In the genomic region with DNA sequence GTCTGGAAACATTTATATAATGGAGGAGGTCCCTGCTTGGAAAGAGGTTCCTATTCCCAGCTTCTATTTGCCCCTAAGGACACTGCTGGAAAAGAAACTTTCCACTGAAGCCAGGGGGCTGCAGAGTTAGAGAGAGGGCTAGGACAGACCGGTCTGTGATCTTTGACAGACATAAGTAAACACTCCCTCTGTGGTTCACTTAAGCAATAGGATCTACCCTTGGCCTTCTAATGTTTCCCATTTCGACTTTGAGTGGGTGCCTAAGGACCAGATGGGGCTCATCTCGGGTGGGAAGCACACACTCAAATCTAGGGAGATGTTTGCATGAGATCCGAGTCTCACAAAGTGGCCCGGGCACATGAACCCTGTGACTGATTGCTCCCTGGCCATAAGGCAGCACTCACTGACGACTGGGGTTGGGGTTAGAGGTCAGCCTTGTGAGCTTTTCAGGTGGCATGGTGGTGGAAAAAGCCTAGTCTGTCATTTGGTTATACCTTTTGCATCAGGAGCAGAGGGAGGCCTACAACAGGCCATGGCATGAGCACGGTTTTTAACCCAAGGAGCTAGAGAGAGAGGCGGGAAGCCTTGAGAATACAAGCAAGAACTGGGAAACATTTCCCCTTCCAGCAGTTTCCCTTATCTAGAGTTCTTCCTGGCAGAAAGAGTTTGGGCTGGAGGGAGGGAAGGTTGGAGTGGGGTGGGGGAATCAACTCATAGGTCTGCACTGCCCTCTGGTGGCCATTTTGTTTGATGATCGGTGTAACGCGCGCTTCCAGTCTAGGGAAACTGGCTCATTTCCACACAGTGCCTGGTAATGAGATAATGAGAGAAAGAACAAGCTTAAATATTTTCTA, we compare ENCODE assay signal across 8 mouse cellular contexts. TPM values are rescaled to one million over a fixed set of nuclear protein-coding genes. Genes with fewer than 3 reads are reported as not detected.
DNase-seq lines count a peak whose midpoint lies in the region; ATAC-seq and TF ChIP-seq lines count a peak whose summit lies in the region.

No protein-coding gene starts in this region.

- peak; percentile 57 for DNase-seq in embryo, embryonic 11.5 days (ENCODE audit: low read depth, low spot score)
- DNase-seq in left cerebral cortex, adult 8-10 months (ENCODE audit: low spot score in 2 of 2) = peak; percentile 52 to 57
- DNase-seq in right cerebral cortex, postnatal 25 days = peak; percentile 72

- TF ChIP-seq CTCF in bone marrow, adult 2 months (IDR thresholded peaks at IDR 0.05; ENCODE audit: control insufficient read depth, insufficient read depth, low read length) = peak; percentile 59

- no peaks in the 10 kb centered on the region for H3K36me3 ChIP-seq in intestine, embryonic 15.5 days

- no peaks in the 10 kb centered on the region for H3K27me3 ChIP-seq in intestine, embryonic 15.5 days (replicated peaks)

- WGBS in bone marrow, adult 2 months = 42% methylated on average over 12 of the region's 12 CpGs
- WGBS in intestine, embryonic 15.5 days = 25% methylated on average over 12 of the region's 12 CpGs

- no peaks in the 10 kb centered on the region for H3K4me1 ChIP-seq in bone marrow, adult 2 months (ENCODE audit: control insufficient read depth, insufficient read depth, low read length)
- no peaks in the 10 kb centered on the region; the same call in 1 of the 2 replicates for H3K4me1 ChIP-seq in intestine, embryonic 15.5 days (replicated peaks)

- no peak overlapping the region for H3K4me2 ChIP-seq in intestine, embryonic 15.5 days (replicated peaks)

- no peak overlapping the region for H3K27ac ChIP-seq in bone marrow, adult 2 months (ENCODE audit: control insufficient read depth, insufficient read depth, low read depth, low read length, poor library complexity)
- no peak overlapping the region for H3K27ac ChIP-seq in intestine, embryonic 15.5 days

- no peaks in the 10 kb centered on the region for H3K9me3 ChIP-seq in intestine, embryonic 15.5 days

- no peak for TF ChIP-seq POLR2A in bone marrow, adult 2 months (IDR thresholded peaks at IDR 0.05; ENCODE audit: borderline replicate concordance, control insufficient read depth, low read depth, low read length)

- no peak overlapping the region for H3K9ac ChIP-seq in intestine, embryonic 15.5 days

- H3K4me3 ChIP-seq in bone marrow, adult 2 months (replicated peaks; ENCODE audit: control insufficient read depth, low read depth, low read length) = no peak overlapping the region
- no peak overlapping the region for H3K4me3 ChIP-seq in intestine, embryonic 15.5 days (replicated peaks)

- peak; percentile 75 for ATAC-seq in granulocyte monocyte progenitor cell, adult 5-6 weeks (replicated peaks; ENCODE audit: poor library complexity, severe bottlenecking)
- ATAC-seq in intestine, embryonic 15.5 days = peak; percentile 71
- peak; percentile 88 for ATAC-seq in megakaryocyte progenitor cell, adult 5-6 weeks (replicated peaks; ENCODE audit: poor library complexity)
- no peak for ATAC-seq in monocyte, adult 5-6 weeks (replicated peaks; ENCODE audit: insufficient number of reproducible peaks, low FRiP score, low TSS enrichment, poor library complexity, severe bottlenecking)

RNA-seq across cellular contexts. Expression of a gene that starts 59.7 kb away (rescaled TPM):
- polyA plus RNA-seq in bone marrow, adult 2 months (2011; ENCODE audit: insufficient read depth, insufficient read length, low replicate concordance, missing spikeins) = 0.92 and 0.99 TPM in 2 replicates
- 1.6 TPM in 1 of 2 replicates, not detected in the other for total RNA-seq in granulocyte monocyte progenitor cell, adult 5-6 weeks (2014; fragmentation: Nextera tagmentation)
- total RNA-seq in granulocyte monocyte progenitor cell, adult 5-6 weeks (2017) = not detected in 2 replicates
- polyA plus RNA-seq in intestine, embryonic 15.5 days (2015; fragmentation: Nextera tagmentation; extraction: Ambion mirVana) = 5.2 and 5.4 TPM in 2 replicates
- total RNA-seq in left cerebral cortex, adult 8-10 months (2022) = 100 to 1,000 TPM; 119 to 131 (median 123) TPM
- not detected in 2 replicates for total RNA-seq in megakaryocyte progenitor cell, adult 5-6 weeks (2015)
- 0.08 TPM in 1 of 2 replicates, not detected in the other for total RNA-seq in megakaryocyte progenitor cell, adult 5-6 weeks (2017)
- total RNA-seq in monocyte, adult 5-6 weeks (2017) = not detected in 3 replicates

Comparison
In these comparisons a context has a peak if more than half of its experiments do, and no peak if none do; other contexts are left out.
1. RNA of a gene that starts 59.7 kb away (total RNA-seq): 119 to 131 TPM in left cerebral cortex, adult 8-10 months; 1.6 TPM in granulocyte monocyte progenitor cell, adult 5-6 weeks, 0.08 TPM in megakaryocyte progenitor cell, adult 5-6 weeks and not detected in monocyte, adult 5-6 weeks; every median in the first group is over 10 times any median in the second.
2. Peak in every context shown above with its lines, with median percentiles within 50 percentile points of each other: DNase-seq.